Mouse (Mus musculus) heart, embryonic 13.5 days (tissue): Measurements from ENCODE around the gene Lsm4. TPM values are rescaled to one million over a fixed set of nuclear protein-coding genes. Genes with fewer than 3 reads are reported as not detected.
A peak's percentile ranks its signal among the peaks of the same experiment; 100 is the strongest.

Experiments used
- ATAC-seq: fragments of 200-750 bp; cut with Nextera tagmentation; 2 replicates; pipeline ENCODE4 v1.8.0; 2017; ENCODE audit warnings: moderate TSS enrichment; ENCODE audit not compliant: insufficient number of reproducible peaks, low FRiP score, low TSS enrichment; ENCODE audit errors: extremely low read depth
- H3K27ac ChIP-seq: fragments of 300-500 bp; sonication (generic); replicated peaks from 2 replicates; pipeline ENCODE4 v1.5.1; 2015; ENCODE audit warnings: moderate library complexity, mild to moderate bottlenecking, inconsistent platforms
- H3K27me3 ChIP-seq: fragments of 300-500 bp; sonication (generic); replicated peaks from 2 replicates; pipeline ENCODE4 v1.6.1; 2015; ENCODE audit warnings: mild to moderate bottlenecking, inconsistent platforms
- H3K36me3 ChIP-seq: fragments of 300-500 bp; sonication (generic); 2 replicates; pipeline ENCODE4 v1.6.1; 2015; ENCODE audit warnings: mild to moderate bottlenecking, inconsistent platforms
- H3K4me1 ChIP-seq: fragments of 300-500 bp; sonication (generic); 2 replicates; pipeline ENCODE4 v1.6.1; 2015; ENCODE audit warnings: inconsistent platforms
- H3K4me2 ChIP-seq: fragments of 300-500 bp; sonication (generic); 2 replicates; pipeline ENCODE4 v1.6.1; 2015; ENCODE audit warnings: inconsistent platforms, mild to moderate bottlenecking, moderate library complexity
- H3K4me3 ChIP-seq: fragments of 300-500 bp; sonication (generic); 2 replicates; pipeline ENCODE4 v1.5.1; 2015; ENCODE audit warnings: moderate library complexity, mild to moderate bottlenecking, inconsistent platforms
- H3K9ac ChIP-seq: fragments of 300-500 bp; sonication (generic); 2 replicates; pipeline ENCODE4 v1.6.1; 2015; ENCODE audit warnings: inconsistent platforms, mild to moderate bottlenecking, moderate library complexity
- H3K9me3 ChIP-seq: fragments of 300-500 bp; sonication (generic); 2 replicates; pipeline ENCODE4 v1.6.1; 2016; ENCODE audit warnings: inconsistent platforms
- WGBS: fragments of 180-500 bp; shearing (Covaris S2); methylation state at CpG from one replicate; pipeline ENCODE4 v1.1.7; 2015; ENCODE audit warnings: mixed read lengths; 5-methylcytosine and 5-hydroxymethylcytosine counted together
- polyA plus RNA-seq: library from polyadenylated mRNA; unstranded; fragments of >200 nt; fragmentation: Nextera tagmentation; extraction: Ambion mirVana; gene quantifications from 2 replicates; pipeline ENCODE4 v1.2.1, GENCODE M21; 2015

Lsm4 gene
- polyA plus RNA-seq, 1 experiment from 2014 or later: 269 TPM

GRCm38 (mm10) chr8:70650351-70650750, 22.7 kb upstream of the Lsm4 start:
- WGBS: 93% methylated on average over 17 of the region's 17 CpGs
- Histone ChIP-seq H3K9me3 (no peaks in the 10 kb centered on the region), H3K27ac (peak overlapping the region; percentile 89), H3K4me3 (no peak overlapping the region), H3K4me1 (peaks cover 52% of the 10 kb centered on the region), H3K36me3 (peaks cover 56% of the 10 kb centered on the region), H3K9ac (peak overlapping the region; percentile 64; the same call in 1 of the 2 replicates), H3K4me2 (no peak overlapping the region), H3K27me3 (no peaks in the 10 kb centered on the region)
- no peak for ATAC-seq

DNA sequence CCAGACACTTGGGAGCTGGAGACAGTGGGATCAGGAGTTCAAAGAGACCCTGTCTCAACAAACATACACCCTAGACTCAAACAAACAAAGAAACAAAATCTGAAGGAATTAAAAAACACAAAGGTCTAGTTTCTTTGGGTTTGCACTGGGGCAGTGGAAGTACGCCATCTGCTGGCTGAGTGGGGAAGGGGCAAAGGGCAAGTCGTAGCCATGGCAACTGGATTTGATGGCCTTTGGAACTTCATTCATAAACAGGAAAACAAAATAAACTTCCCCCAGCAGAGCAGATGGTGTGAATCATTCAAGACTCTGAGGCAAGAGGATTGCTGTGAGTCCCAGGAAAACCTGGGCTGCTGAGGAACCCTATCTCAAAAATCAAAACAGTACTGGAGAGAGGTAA, 19.8 kb upstream of the Lsm4 start:
- WGBS: 47% methylated on average over 2 of the region's 2 CpGs
- H3K27ac ChIP-seq: no peak overlapping the region
- H3K4me3 ChIP-seq: no peak overlapping the region
- H3K4me2 ChIP-seq: no peak overlapping the region
- H3K27me3 ChIP-seq: no peaks in the 10 kb centered on the region
- H3K4me1 ChIP-seq: peaks cover 32% of the 10 kb centered on the region
- ATAC-seq: no peak
- no peaks in the 10 kb centered on the region for H3K9me3 ChIP-seq
- no peak overlapping the region for H3K9ac ChIP-seq
- H3K36me3 ChIP-seq: peaks cover 80% of the 10 kb centered on the region

GRCm38 (mm10) chr8:70654121-70654520, 18.9 kb upstream of the Lsm4 start:
- Histone ChIP-seq H3K27me3 (no peaks in the 10 kb centered on the region), H3K9ac (no peak overlapping the region), H3K4me3 (no peak overlapping the region), H3K9me3 (no peaks in the 10 kb centered on the region), H3K4me1 (peaks cover 31% of the 10 kb centered on the region), H3K36me3 (peaks cover 72% of the 10 kb centered on the region), H3K27ac (no peak overlapping the region), H3K4me2 (no peak overlapping the region)
- no peak for ATAC-seq
- WGBS: 50% methylated on average over 1 of the region's 1 CpGs

GRCm38 (mm10) chr8:70655469-70655868, 17.6 kb upstream of the Lsm4 start:
- H3K9me3 ChIP-seq: no peaks in the 10 kb centered on the region
- no peak overlapping the region for H3K4me3 ChIP-seq
- H3K4me2 ChIP-seq: no peak overlapping the region
- ATAC-seq: no peak
- WGBS: 73% methylated on average over 2 of the region's 2 CpGs
- no peak overlapping the region for H3K9ac ChIP-seq
- H3K36me3 ChIP-seq: peaks cover 66% of the 10 kb centered on the region
- H3K27ac ChIP-seq: no peak overlapping the region
- H3K27me3 ChIP-seq: no peaks in the 10 kb centered on the region
- peaks cover 23% of the 10 kb centered on the region for H3K4me1 ChIP-seq

DNA sequence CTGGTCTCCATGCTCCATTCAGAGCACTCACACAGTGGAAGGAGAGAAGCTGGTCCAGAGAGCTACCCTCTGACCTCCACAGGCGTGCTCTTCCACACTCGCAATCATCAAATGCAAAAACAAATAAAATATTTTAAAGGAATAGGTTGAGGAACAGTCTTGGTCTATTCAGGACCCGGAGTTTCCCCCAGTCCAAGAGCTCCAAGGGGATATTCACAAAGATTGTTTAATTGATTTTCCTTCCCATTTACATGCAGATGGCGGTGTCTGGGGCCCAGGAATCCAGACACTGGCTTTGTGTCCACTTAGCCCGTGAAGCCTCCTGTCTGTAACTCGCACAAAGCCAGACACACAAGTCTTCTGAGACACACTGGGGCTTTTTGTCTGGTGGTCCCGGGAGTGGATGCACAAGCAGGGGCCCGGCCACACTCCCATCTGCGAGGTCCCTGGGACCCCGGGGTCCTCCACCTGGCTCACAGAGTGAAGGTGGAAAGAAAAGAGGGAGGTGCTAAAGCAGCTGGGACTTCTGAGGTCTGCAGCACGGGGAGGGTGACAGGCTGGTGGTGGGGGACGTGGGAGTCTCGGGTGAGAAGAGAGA, 16.8 kb upstream of the Lsm4 start:
- WGBS: 76% methylated on average over 13 of the region's 13 CpGs
- H3K4me2 ChIP-seq: no peak overlapping the region
- no peaks in the 10 kb centered on the region for H3K9me3 ChIP-seq
- no peaks in the 10 kb centered on the region for H3K27me3 ChIP-seq
- H3K9ac ChIP-seq: no peak overlapping the region
- H3K4me1 ChIP-seq: peaks cover 25% of the 10 kb centered on the region
- H3K4me3 ChIP-seq: no peak overlapping the region
- H3K36me3 ChIP-seq: peaks cover 58% of the 10 kb centered on the region
- H3K27ac ChIP-seq: no peak overlapping the region
- ATAC-seq: no peak

DNA sequence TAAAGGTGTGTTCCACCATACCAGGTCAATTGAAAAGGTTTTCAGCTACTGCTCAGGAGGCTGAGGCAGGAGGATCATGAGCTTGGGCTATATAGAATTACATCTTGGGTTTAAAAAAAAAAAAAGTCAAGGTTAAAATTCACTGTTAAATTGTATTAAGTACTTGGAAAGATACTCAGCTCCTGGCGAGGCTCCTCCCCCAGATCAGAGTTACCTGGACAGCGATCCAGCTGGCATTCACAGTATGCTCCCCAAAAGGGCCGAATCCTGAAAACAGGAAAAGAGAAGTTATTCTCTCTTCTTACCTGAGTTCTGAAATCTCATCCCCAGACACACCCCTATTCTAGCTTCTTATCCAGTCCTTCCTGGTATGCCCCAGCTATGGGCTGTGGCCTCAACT, 15.8 kb upstream of the Lsm4 start:
- 88% methylated on average over 3 of the region's 3 CpGs for WGBS
- no peak overlapping the region for H3K4me2 ChIP-seq
- H3K27me3 ChIP-seq: no peaks in the 10 kb centered on the region
- H3K36me3 ChIP-seq: peaks cover 48% of the 10 kb centered on the region
- no peak overlapping the region for H3K4me3 ChIP-seq
- ATAC-seq: no peak
- H3K9me3 ChIP-seq: no peaks in the 10 kb centered on the region
- no peak overlapping the region for H3K9ac ChIP-seq
- H3K4me1 ChIP-seq: peaks cover 25% of the 10 kb centered on the region
- no peak overlapping the region for H3K27ac ChIP-seq

DNA sequence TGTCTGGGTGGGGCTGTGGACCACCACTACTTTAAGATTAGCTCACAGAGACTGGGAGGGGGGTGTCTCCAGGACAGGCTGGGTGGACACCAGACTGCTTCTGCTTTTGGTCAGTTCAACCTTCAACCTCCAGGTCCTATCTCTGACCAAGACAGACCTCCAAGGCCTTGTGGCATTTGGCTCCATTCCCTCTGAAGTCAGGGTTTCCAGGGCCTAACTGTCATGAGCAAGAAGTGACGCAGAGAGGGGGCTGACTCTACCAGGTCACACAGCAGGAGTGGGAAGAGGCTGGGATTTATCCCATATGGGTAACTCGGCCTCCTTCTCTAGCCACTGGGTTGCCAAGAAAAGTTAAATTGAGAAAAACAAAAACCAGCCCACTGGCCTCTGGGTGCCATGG, 15.3 kb upstream of the Lsm4 start:
- peak overlapping the region; percentile 82; the same call in 1 of the 2 replicates for H3K4me3 ChIP-seq
- peak overlapping the region; percentile 97 for H3K4me2 ChIP-seq
- WGBS: 82% methylated on average over 2 of the region's 2 CpGs

DNA sequence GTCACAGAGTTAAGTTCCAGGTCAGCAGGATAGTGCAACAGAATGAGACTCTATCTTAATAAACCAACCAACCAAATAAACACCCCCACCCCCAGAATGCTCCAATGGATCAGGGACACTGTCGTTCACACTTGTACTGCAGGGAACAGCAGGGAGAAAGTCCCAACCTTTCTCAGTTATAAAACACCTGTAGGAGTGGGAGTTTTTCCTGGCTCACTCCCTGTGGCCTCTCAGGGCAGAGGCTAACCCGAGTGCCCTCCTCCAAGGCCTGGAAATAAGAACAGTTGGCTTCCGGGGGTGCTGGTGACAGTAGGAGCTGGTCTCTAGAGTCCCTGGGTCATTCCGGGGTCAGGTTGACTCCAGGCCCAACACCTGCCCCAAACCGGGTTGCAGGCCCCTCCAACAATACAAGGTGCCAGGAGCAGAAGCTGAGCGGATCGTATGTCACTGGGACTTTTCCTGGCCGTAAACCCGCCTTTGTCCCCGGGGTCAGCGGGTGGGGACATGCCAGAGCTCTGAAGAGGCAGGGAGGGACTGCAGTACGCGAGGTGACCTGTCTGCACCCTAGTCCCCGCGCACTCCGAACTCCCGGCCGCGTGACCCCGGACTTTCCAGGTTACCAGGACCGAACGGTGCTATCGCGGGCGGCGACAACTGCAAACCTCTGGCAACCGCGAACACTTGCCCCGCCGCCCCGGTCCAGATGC, 14.0 kb upstream of the Lsm4 start:
- peak; percentile 29 for ATAC-seq
- peak overlapping the region; percentile 82 for H3K4me3 ChIP-seq
- H3K4me2 ChIP-seq: peak overlapping the region; percentile 97
- peak overlapping the region; percentile 91 for H3K9ac ChIP-seq
- 1% methylated on average over 31 of the region's 31 CpGs for WGBS
- H3K36me3 ChIP-seq: peaks cover 36% of the 10 kb centered on the region
- peaks cover 25% of the 10 kb centered on the region for H3K4me1 ChIP-seq
- no peaks in the 10 kb centered on the region for H3K27me3 ChIP-seq
- H3K27ac ChIP-seq: peak overlapping the region; percentile 85
- H3K9me3 ChIP-seq: no peaks in the 10 kb centered on the region

More for the DNA sequence above, 15.3 kb upstream of the Lsm4 start:
- H3K27ac ChIP-seq: no peak overlapping the region
- H3K36me3 ChIP-seq: peaks cover 43% of the 10 kb centered on the region
- H3K4me1 ChIP-seq: peaks cover 25% of the 10 kb centered on the region
- peak overlapping the region; percentile 91 for H3K9ac ChIP-seq
- ATAC-seq: no peak
- H3K27me3 ChIP-seq: no peaks in the 10 kb centered on the region
- H3K9me3 ChIP-seq: no peaks in the 10 kb centered on the region

DNA sequence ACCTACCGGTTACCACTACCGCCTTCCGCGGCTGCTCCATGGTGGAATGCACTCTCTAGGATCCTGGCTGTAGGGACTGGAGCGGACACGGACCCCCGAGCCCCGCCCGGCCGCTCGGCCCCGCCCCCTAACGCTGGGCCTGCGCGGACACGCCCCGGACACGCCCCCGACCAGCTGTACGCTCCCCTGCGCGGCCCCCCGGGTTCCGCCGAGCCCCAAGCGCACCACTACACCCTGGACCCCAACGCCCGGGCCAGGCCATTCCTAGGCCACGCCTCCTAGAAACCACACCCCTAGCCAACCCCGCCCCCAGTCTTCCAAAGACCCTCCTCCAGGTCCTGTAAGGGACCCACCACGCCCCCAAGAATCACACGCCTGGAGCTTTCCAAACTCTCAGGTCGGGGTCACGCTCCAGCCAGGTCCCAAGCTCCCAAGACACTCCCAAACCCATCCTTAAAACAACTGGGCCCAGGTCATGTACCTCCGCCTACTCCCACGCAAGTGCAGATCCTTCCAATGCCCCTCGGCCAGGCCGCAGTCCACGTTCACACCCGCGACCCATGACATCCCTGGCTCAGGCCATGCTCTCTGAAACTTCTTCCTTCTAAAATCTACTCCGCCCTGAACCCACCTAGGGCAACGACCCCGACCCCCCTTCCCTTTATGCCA, 13.3 kb upstream of the Lsm4 start:
- peak; percentile 96 for ATAC-seq
- peak overlapping the region; percentile 82 for H3K4me3 ChIP-seq
- peak overlapping the region; percentile 91 for H3K9ac ChIP-seq
- no peaks in the 10 kb centered on the region for H3K27me3 ChIP-seq
- peaks cover 25% of the 10 kb centered on the region for H3K4me1 ChIP-seq
- peak overlapping the region; percentile 85 for H3K27ac ChIP-seq
- under 1% methylated on average over 44 of the region's 44 CpGs for WGBS
- peak overlapping the region; percentile 97 for H3K4me2 ChIP-seq
- H3K9me3 ChIP-seq: no peaks in the 10 kb centered on the region
- peaks cover 30% of the 10 kb centered on the region for H3K36me3 ChIP-seq

- Histone ChIP-seq H3K9me3 (no peaks in the 10 kb centered on the region), H3K4me1 (peaks cover 25% of the 10 kb centered on the region), H3K4me2 (peak within 1 kb of the TSS; percentile 97), H3K9ac (peak within 1 kb of the TSS; percentile 91), H3K27me3 (no peaks in the 10 kb centered on the region), H3K36me3 (peaks cover 24% of the 10 kb centered on the region), H3K27ac (peak within 1 kb of the TSS; percentile 85), H3K4me3 (peak within 1 kb of the TSS; percentile 82)
- under 1% methylated on average over 14 of the region's 14 CpGs for WGBS
- peak; percentile 59 for ATAC-seq
These were observed 12.7 kb upstream of the Lsm4 start, which contains the start of gene Pgpep1 for GRCm38 (mm10) chr8:70660273-70660725. Gene Pgpep1, minus strand, starts transcription at chr8:70660388.

DNA sequence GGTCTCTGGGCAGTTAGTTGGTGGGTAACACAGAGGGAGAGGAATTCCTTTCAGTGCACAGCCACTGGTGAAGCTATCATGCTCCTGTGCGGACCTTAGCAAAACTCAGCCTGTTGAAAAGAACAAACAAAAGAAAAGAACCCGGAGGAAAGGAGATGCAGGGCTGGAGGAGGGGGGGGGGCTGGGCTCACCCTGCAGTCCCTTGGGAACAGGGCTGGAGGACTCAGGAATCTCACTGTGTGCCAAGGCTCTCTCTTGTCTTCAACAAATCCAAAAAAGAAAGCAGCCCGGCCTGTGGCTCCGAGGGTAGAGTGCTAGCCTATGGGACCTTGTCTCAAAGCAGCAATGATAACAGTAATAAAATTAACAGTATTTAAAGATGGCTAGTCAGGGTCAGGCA, 9.4 kb upstream of the Lsm4 start:
- Histone ChIP-seq H3K4me3 (no peak overlapping the region), H3K27ac (no peak overlapping the region), H3K4me2 (no peak overlapping the region), H3K4me1 (peaks cover 15% of the 10 kb centered on the region), H3K9me3 (no peaks in the 10 kb centered on the region), H3K9ac (0 out of 2 replicates have a peak overlapping the region, but pooled peaks have one; percentile 28), H3K27me3 (no peaks in the 10 kb centered on the region), H3K36me3 (no peaks in the 10 kb centered on the region)
- 49% methylated on average over 4 of the region's 4 CpGs for WGBS
- no peak for ATAC-seq
